Mouse (Mus musculus): ENCODE data around the gene Selenoo. TPM values are rescaled to one million over a fixed set of nuclear protein-coding genes. Genes with fewer than 3 reads are reported as not detected.

Gene Selenoo
- polyA plus RNA-seq, 1 experiment from 2014 or later = 14.3 TPM

DNA sequence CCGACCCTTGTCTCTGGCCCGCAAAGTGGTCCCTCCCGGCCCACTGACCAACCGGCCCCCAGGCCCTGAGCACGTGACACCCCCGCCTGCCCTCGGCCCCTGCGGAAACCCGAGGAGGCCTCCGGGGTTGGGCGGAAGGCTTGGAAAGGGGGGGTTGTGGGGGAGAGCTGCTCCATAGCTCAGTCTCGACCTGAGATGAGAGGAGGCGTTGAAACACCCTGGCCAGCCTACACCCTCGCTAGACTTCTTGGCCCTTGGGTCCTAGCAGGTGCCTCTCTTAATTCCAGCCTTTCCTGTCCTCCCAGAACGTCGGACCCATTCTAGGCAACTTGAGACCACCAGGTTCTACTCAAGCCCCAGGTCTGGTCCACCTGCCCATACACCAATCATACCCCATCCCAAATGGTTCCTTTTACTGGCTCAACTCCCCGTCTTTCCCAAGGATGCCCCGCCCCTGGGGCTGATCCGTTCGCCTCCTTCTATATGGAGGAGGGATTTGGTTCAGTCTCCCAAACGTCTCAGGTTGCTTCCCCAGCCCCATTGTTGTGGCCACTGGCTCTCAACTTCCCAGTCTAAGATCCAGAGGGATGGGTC is 51.9 kb downstream of the Selenoo start, which contains the start of gene Mapk12:
Gene Mapk12, minus strand, starts transcription at position 45 of the 594 bp plus-strand sequence.
- no peaks in the 10 kb centered on the region for H3K9me3 ChIP-seq (ENCODE audit: control insufficient read depth, low read length)
- H3K4me2 ChIP-seq (replicated peaks; ENCODE audit: low read depth) = peak within 1 kb of the TSS; percentile 85
- ATAC-seq (ENCODE audit: low FRiP score, low TSS enrichment) (peak; percentile 50), DNase-seq (ENCODE audit: low spot score) (peak; percentile 55)
- H3K4me3 ChIP-seq (ENCODE audit: low read depth, low read length) = peak within 1 kb of the TSS; percentile 53
- H3K27me3 ChIP-seq (ENCODE audit: control insufficient read depth, insufficient read depth, low read length) = peaks cover 5% of the 10 kb centered on the region
- peak within 1 kb of the TSS; percentile 35; the same call in 1 of the 2 replicates for H3K27ac ChIP-seq (replicated peaks)
- no peaks in the 10 kb centered on the region for H3K4me1 ChIP-seq (replicated peaks; ENCODE audit: control insufficient read depth, insufficient read depth)
- TF ChIP-seq CTCF (IDR thresholded peaks at IDR 0.05; ENCODE audit: low read depth) (no peak), EP300 (optimal IDR thresholded peaks at IDR 0.05) (no peak)
- H3K36me3 ChIP-seq (ENCODE audit: control insufficient read depth, insufficient read depth, low read length) = no peaks in the 10 kb centered on the region
- peak within 1 kb of the TSS; percentile 61 for H3K9ac ChIP-seq (ENCODE audit: low read length)
- WGBS = under 1% methylated on average over 21 of the region's 21 CpGs

DNA sequence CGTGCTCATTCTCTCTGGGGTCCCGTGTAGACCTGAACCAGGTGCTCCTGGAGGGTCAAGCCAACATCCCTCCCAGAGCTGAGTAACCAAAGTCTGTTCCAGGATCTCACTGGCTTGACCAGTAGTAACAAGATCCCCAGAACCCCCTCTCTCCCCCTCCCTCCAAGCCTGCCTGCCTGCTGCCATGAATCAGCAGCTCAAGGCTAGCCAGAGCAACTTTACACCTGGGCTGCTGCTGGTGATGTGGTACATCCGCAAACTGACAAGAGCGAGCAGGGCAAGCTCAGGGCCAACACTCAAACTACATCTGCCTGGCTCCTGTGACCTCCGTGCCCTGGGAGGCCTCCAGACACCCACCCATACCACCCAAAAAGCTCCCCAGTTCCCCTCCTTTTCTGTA is 52.6 kb downstream of the Selenoo start:
- Histone ChIP-seq H3K4me3 (ENCODE audit: low read depth, low read length) (no peak overlapping the region), H3K9me3 (ENCODE audit: control insufficient read depth, low read length) (no peaks in the 10 kb centered on the region), H3K27ac (replicated peaks) (no peak overlapping the region), H3K4me2 (replicated peaks; ENCODE audit: low read depth) (no peak overlapping the region), H3K9ac (ENCODE audit: low read length) (no peak overlapping the region), H3K36me3 (ENCODE audit: control insufficient read depth, insufficient read depth, low read length) (no peaks in the 10 kb centered on the region), H3K27me3 (ENCODE audit: control insufficient read depth, insufficient read depth, low read length) (peaks cover 5% of the 10 kb centered on the region), H3K4me1 (replicated peaks; ENCODE audit: control insufficient read depth, insufficient read depth) (no peaks in the 10 kb centered on the region)
- WGBS = 23% methylated on average over 5 of the region's 5 CpGs
- no peak for TF ChIP-seq CTCF (IDR thresholded peaks at IDR 0.05; ENCODE audit: low read depth)
- no peak for TF ChIP-seq EP300 (optimal IDR thresholded peaks at IDR 0.05)
- ATAC-seq (ENCODE audit: low FRiP score, low TSS enrichment) (no peak), DNase-seq (ENCODE audit: low spot score) (no peak)

DNA sequence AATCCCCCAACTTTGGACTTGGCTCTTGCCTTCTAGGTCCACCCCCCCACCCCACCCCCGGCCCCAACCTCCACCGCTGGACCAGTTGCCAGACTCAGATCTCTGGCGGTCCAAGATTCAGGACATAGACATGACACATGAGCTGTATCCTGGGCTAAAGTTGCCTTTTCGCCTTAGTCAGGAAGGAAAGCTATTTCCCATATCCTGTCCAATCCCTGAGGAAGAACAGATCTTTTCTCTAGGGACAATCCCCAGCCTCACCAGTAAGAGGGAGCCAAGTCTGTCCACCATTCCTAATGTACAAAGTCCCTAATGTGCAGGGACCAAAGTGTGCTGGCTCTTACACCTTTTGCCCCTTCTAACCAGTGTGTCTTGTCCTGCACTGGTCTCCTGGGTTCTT is 53.0 kb downstream of the Selenoo start:
- WGBS = 54% methylated on average over 4 of the region's 4 CpGs

DNA sequence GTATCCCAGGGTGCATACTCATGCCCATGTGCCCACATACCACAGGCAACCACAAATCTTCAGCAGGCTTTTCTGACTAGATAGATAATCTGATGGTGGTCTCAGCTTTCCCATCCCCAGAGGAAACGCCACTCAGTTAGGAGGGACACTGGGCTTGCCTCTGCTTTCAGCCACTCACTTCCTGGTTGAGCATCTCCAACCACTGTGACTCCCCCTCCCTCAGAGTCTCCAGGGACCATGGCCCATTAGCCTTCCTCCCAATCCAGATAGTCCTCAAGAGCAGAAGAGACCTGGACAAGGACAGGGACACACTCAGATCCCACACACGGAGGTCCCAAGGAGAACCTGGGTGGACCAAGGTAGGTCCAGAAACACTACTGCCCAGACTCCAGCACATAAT is 54.2 kb downstream of the Selenoo start:
- Histone ChIP-seq H3K36me3 (ENCODE audit: control insufficient read depth, insufficient read depth, low read length) (no peaks in the 10 kb centered on the region), H3K4me2 (replicated peaks; ENCODE audit: low read depth) (no peak overlapping the region), H3K4me1 (replicated peaks; ENCODE audit: control insufficient read depth, insufficient read depth) (no peaks in the 10 kb centered on the region), H3K27me3 (ENCODE audit: control insufficient read depth, insufficient read depth, low read length) (peaks cover 5% of the 10 kb centered on the region), H3K4me3 (ENCODE audit: low read depth, low read length) (no peak overlapping the region), H3K9me3 (ENCODE audit: control insufficient read depth, low read length) (no peaks in the 10 kb centered on the region), H3K9ac (ENCODE audit: low read length) (no peak overlapping the region), H3K27ac (replicated peaks) (no peak overlapping the region)
- 56% methylated on average over 2 of the region's 2 CpGs for WGBS
- ATAC-seq (ENCODE audit: low FRiP score, low TSS enrichment) (no peak), DNase-seq (ENCODE audit: low spot score) (no peak)
- TF ChIP-seq CTCF (IDR thresholded peaks at IDR 0.05; ENCODE audit: low read depth) (no peak), EP300 (optimal IDR thresholded peaks at IDR 0.05) (no peak)

More for the DNA sequence above, 53.0 kb downstream of the Selenoo start:
- Histone ChIP-seq H3K4me1 (replicated peaks; ENCODE audit: control insufficient read depth, insufficient read depth) (no peaks in the 10 kb centered on the region), H3K4me2 (replicated peaks; ENCODE audit: low read depth) (no peak overlapping the region), H3K9me3 (ENCODE audit: control insufficient read depth, low read length) (no peaks in the 10 kb centered on the region), H3K4me3 (ENCODE audit: low read depth, low read length) (no peak overlapping the region), H3K27ac (replicated peaks) (no peak overlapping the region), H3K9ac (ENCODE audit: low read length) (no peak overlapping the region), H3K36me3 (ENCODE audit: control insufficient read depth, insufficient read depth, low read length) (no peaks in the 10 kb centered on the region), H3K27me3 (ENCODE audit: control insufficient read depth, insufficient read depth, low read length) (peaks cover 5% of the 10 kb centered on the region)
- no peak for DNase-seq (ENCODE audit: low spot score)
- no peak for TF ChIP-seq EP300 (optimal IDR thresholded peaks at IDR 0.05)
- TF ChIP-seq CTCF (IDR thresholded peaks at IDR 0.05; ENCODE audit: low read depth) = no peak
- no peak for ATAC-seq (ENCODE audit: low FRiP score, low TSS enrichment)

DNA sequence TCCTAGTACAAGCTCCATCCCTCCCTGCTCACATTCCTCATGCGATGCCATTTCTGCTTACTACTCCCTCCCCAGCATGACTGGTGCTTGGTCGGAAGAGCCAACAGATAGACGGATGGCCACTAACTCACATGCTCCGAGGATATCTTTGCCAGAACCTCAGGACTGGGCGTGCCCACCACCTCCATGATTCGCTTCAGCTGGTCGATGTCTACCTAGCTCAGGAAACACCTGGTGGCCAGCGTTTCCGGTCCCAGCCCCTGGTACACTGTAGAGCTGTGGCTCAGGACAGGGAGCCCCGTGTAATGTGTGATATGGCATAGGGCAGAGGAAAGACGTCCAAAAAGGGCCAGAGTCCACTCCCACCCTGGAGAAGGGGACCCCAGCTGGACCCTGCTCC is 56.1 kb downstream of the Selenoo start:
- TF ChIP-seq EP300 (optimal IDR thresholded peaks at IDR 0.05) (no peak), CTCF (IDR thresholded peaks at IDR 0.05; ENCODE audit: low read depth) (no peak)
- no peak for ATAC-seq (ENCODE audit: low FRiP score, low TSS enrichment)
- peaks cover 5% of the 10 kb centered on the region; the same call in 1 of the 2 replicates for H3K27me3 ChIP-seq (ENCODE audit: control insufficient read depth, insufficient read depth, low read length)
- H3K9ac ChIP-seq (ENCODE audit: low read length) = no peak overlapping the region
- H3K4me1 ChIP-seq (replicated peaks; ENCODE audit: control insufficient read depth, insufficient read depth) = peaks cover 4% of the 10 kb centered on the region
- H3K36me3 ChIP-seq (ENCODE audit: control insufficient read depth, insufficient read depth, low read length) = no peaks in the 10 kb centered on the region
- no peak overlapping the region for H3K4me2 ChIP-seq (replicated peaks; ENCODE audit: low read depth)
- no peak overlapping the region for H3K4me3 ChIP-seq (ENCODE audit: low read depth, low read length)
- no peaks in the 10 kb centered on the region for H3K9me3 ChIP-seq (ENCODE audit: control insufficient read depth, low read length)
- H3K27ac ChIP-seq (replicated peaks) = no peak overlapping the region
- no peak for DNase-seq (ENCODE audit: low spot score)
- WGBS = 77% methylated on average over 11 of the region's 11 CpGs

DNA sequence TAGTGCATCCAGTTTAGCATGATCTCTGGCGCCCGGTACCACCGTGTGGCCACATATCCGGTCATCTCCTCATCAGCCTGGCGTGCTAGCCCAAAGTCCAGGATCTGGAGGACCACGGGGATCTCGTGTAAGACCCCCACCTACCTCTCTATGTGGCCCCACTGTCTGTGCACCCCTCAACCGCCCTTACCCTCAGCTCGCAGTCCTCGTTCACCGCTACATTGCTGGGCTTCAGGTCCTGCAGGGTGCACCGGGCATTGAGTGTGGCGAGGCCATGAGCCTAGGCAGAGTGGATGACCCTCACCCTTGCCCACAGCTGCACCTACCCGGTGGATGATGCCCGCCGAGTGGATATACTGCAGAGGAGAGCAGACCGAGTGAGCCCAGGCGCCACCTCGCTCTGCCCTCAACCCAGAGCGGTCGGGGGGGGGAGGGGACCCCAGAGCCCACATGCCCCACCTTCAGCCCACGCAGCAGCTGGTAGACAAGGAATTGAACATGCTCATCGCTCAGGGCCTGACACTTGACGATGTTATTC is 57.0 kb downstream of the Selenoo start:
- peak; percentile 14; the same call in 1 of the 2 replicates for ATAC-seq (ENCODE audit: low FRiP score, low TSS enrichment)
- 63% methylated on average over 24 of the region's 24 CpGs for WGBS

More for the DNA sequence above, 57.0 kb downstream of the Selenoo start:
- no peak overlapping the region; the same call in 1 of the 2 replicates for H3K4me2 ChIP-seq (replicated peaks; ENCODE audit: low read depth)
- H3K4me1 ChIP-seq (replicated peaks; ENCODE audit: control insufficient read depth, insufficient read depth) = peaks cover 5% of the 10 kb centered on the region
- H3K27me3 ChIP-seq (ENCODE audit: control insufficient read depth, insufficient read depth, low read length) = peaks cover 3% of the 10 kb centered on the region; the same call in 1 of the 2 replicates
- TF ChIP-seq CTCF (IDR thresholded peaks at IDR 0.05; ENCODE audit: low read depth) (no peak), EP300 (optimal IDR thresholded peaks at IDR 0.05) (no peak)
- no peak overlapping the region; the same call in 1 of the 2 replicates for H3K4me3 ChIP-seq (ENCODE audit: low read depth, low read length)
- no peak overlapping the region for H3K27ac ChIP-seq (replicated peaks)
- no peak for DNase-seq (ENCODE audit: low spot score)
- no peaks in the 10 kb centered on the region for H3K36me3 ChIP-seq (ENCODE audit: control insufficient read depth, insufficient read depth, low read length)
- H3K9me3 ChIP-seq (ENCODE audit: control insufficient read depth, low read length) = no peaks in the 10 kb centered on the region
- H3K9ac ChIP-seq (ENCODE audit: low read length) = no peak overlapping the region

Measured in stomach, postnatal 0 days (tissue).